Mouse (Mus musculus) heart, postnatal 25 days (tissue): ENCODE data around the gene Qsox1. TPM values are rescaled to one million over a fixed set of nuclear protein-coding genes. Genes with fewer than 3 reads are reported as not detected.

Experiments used
- DNase-seq: peaks from one replicate; pipeline ENCODE4 v3.0.0; 2022; ENCODE audit warnings: low spot score
- intact Hi-C: fragments of 180-260 bp; cut with DNase I; formaldehyde crosslinking; loops from one replicate; pipeline ENCODE4 v1.15.1; 2025
- total RNA-seq, 2 experiments: library from RNA; stranded (reverse); gene quantifications; 2 replicates each; pipeline ENCODE4 v1.2.3; 2021

The Qsox1 gene
- total RNA-seq, 2 experiments from 2014 or later = 35.3 to 41.5 TPM

GRCm38 (mm10) chr1:155805607-155806006, 7.1 kb downstream of the Qsox1 start:
- DNase-seq = no peak

GRCm38 (mm10) chr1:155801014-155801991, 11.4 kb downstream of the Qsox1 start:
- DNase-seq = no peak

More at GRCm38 (mm10) chr1:155805607-155806006, 7.1 kb downstream of the Qsox1 start:
- intact Hi-C loops = no loop called here

GRCm38 (mm10) chr1:155798000-155798399, 14.7 kb downstream of the Qsox1 start:
- no peak for DNase-seq
- intact Hi-C loops = no loop called here

More at GRCm38 (mm10) chr1:155801014-155801991, 11.4 kb downstream of the Qsox1 start:
- intact Hi-C loops = no loop called here

- no peak for DNase-seq
These were observed 15.3 kb downstream of the Qsox1 start for GRCm38 (mm10) chr1:155797425-155797824.

GRCm38 (mm10) chr1:155796757-155797405, 15.8 kb downstream of the Qsox1 start:
- intact Hi-C loops = no loop called here
- no peak for DNase-seq

More at GRCm38 (mm10) chr1:155797425-155797824, 15.3 kb downstream of the Qsox1 start:
- intact Hi-C loops = no loop called here

- intact Hi-C loops = no loop called here
These were observed 16.9 kb downstream of the Qsox1 start for GRCm38 (mm10) chr1:155795791-155796233.

GRCm38 (mm10) chr1:155794855-155795254, 17.8 kb downstream of the Qsox1 start:
- intact Hi-C loops = no loop called here

More at GRCm38 (mm10) chr1:155795791-155796233, 16.9 kb downstream of the Qsox1 start:
- no peak for DNase-seq

GRCm38 (mm10) chr1:155791919-155792318, 20.8 kb downstream of the Qsox1 start:
- intact Hi-C loops = no loop called here
- no peak for DNase-seq

More at GRCm38 (mm10) chr1:155794855-155795254, 17.8 kb downstream of the Qsox1 start:
- DNase-seq = no peak

- intact Hi-C loops = no loop called here
These were observed 22.3 kb downstream of the Qsox1 start for GRCm38 (mm10) chr1:155790111-155790974.

GRCm38 (mm10) chr1:155785886-155786285, 26.8 kb downstream of the Qsox1 start:
- intact Hi-C loops = no loop called here
- no peak for DNase-seq

More at GRCm38 (mm10) chr1:155790111-155790974, 22.3 kb downstream of the Qsox1 start:
- DNase-seq = no peak

GRCm38 (mm10) chr1:155784343-155785205, 28.1 kb downstream of the Qsox1 start:
- DNase-seq = no peak
- intact Hi-C loops = loop anchor here (1.0 kb wide), 1 partner anchor 208 kb away; no protein-coding TSS in a partner anchor

- DNase-seq = no peak
- intact Hi-C loops = no loop called here
These were observed 30.3 kb downstream of the Qsox1 start for GRCm38 (mm10) chr1:155782382-155782781.

GRCm38 (mm10) chr1:155777641-155778625, 34.8 kb downstream of the Qsox1 start:
- DNase-seq = no peak
- intact Hi-C loops = no loop called here

GRCm38 (mm10) chr1:155759167-155759566, 53.5 kb downstream of the Qsox1 start:
- DNase-seq = no peak
- intact Hi-C loops = no loop called here

GRCm38 (mm10) chr1:155758711-155759110, 54.0 kb downstream of the Qsox1 start:
- intact Hi-C loops = no loop called here

GRCm38 (mm10) chr1:155757621-155758020, 55.1 kb downstream of the Qsox1 start:
- intact Hi-C loops = no loop called here
- DNase-seq = no peak

More at GRCm38 (mm10) chr1:155758711-155759110, 54.0 kb downstream of the Qsox1 start:
- no peak for DNase-seq

GRCm38 (mm10) chr1:155753411-155753810, 59.3 kb downstream of the Qsox1 start:
- intact Hi-C loops = no loop called here
- DNase-seq = no peak
